Mouse (Mus musculus): ENCODE results near the gene Ift20.
"Not testable (repeated sequence)": the region's sequence is repeated elsewhere in the genome, so short reads cannot be mapped to it uniquely, and the experiment has no call there.

Gene Ift20

GRCm38 (mm10) chr11:78568827-78569226 is 32.7 kb downstream of the Ift20 start:
- DNase-seq: no peak

GRCm38 (mm10) chr11:78569806-78570205 is 33.6 kb downstream of the Ift20 start:
- no peak for DNase-seq

GRCm38 (mm10) chr11:78571441-78571840 is 35.3 kb downstream of the Ift20 start:
- DNase-seq: no peak

- no peak for DNase-seq
Observed at GRCm38 (mm10) chr11:78571854-78572253, 35.7 kb downstream of the Ift20 start.

GRCm38 (mm10) chr11:78574031-78574430 is 37.9 kb downstream of the Ift20 start:
- not testable (repeated sequence) for DNase-seq

- no peak for DNase-seq
Observed at GRCm38 (mm10) chr11:78574536-78574935, 38.4 kb downstream of the Ift20 start.

GRCm38 (mm10) chr11:78574975-78575374 is 38.8 kb downstream of the Ift20 start:
- no peak for DNase-seq

- no peak for DNase-seq
Observed at GRCm38 (mm10) chr11:78582848-78583247, 46.7 kb downstream of the Ift20 start.

GRCm38 (mm10) chr11:78586099-78586498 is 49.9 kb downstream of the Ift20 start:
- no peak for DNase-seq

- DNase-seq: not testable (repeated sequence)
Observed at GRCm38 (mm10) chr11:78587677-78588076, 51.5 kb downstream of the Ift20 start.
